Mouse (Mus musculus): ENCODE measurements around the gene Prrt2.
A peak's percentile ranks its signal among the peaks of the same experiment; 100 is the strongest.

Gene Prrt2

DNA sequence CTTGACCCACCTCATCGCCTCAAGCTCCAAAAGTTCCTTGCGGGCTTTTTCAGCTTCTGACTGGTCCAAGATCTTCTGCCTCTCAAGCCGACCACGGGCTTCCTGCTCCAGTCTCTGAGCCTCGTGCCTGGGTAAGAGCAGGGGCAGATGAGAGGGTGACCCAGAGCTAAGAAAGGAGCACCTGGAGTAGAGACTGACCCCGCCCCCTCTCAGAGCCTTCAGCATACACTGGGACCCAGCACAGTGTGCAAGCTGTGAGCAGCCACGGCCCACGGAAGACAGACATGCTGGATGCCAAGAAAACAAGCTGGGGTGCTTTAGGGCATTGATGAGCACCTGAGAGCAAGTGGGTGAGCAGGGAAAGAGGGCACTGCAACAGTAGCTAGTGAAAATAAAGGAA lies 32.2 kb downstream of the Prrt2 start:
- DNase-seq, result no peak

DNA sequence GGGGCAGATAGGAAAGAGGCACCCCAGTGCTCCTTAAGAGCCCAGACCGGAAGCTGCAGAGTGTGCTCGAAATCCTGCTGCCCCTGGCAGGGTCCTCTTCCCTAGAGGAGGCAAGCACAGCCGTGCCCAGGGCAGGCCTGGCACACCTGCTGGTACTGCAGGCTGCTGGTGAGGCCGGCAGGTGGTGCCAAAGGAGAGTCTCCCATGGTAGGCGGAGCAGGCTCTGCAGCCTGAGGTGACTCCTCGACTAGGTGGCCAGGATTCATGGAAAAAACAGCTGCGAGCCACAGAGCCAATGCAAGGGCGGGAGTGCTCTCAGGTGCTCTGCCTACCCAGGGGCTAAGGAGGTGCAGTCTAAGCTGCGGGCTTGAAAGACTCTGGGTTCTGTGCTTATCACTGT lies 34.7 kb downstream of the Prrt2 start:
- DNase-seq, result peak; percentile 72

DNA sequence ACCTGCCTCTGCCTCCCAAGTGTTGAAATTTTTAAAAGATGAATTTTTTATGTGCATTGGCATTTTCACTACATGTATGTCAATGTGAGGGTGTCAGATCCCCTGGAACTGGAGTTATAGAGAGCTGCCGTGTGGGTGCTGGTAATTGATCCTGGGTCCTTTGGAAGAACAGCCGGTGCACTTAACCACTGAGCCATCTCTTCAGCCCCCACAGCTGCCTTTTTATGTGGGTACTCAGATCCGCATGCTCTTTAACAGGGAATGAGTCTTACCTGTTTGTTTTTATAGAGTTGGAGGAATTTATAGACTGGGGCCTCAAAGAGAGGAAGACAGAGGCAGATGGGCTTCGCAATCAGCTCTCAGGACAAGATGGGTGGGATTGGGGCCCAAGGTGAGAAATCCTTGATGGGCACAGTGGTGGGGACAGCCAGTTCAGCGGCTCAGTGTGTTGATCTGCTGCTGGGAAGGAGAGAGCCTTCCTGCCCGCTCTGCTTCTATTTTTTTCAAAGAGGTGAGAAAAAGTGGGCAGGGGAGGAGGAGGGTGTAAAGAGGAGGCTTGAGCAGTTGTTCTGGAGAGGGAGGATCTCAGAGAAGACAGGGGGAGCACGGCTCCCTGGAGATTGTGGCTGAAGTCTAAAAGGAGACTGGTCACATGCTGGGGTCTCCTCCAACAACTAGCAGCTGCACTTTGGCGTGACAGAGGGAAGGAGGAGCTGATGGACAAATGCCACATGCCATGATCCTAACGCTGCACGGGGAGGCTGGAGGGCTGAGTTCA lies 36.2 kb downstream of the Prrt2 start:
- DNase-seq, result no peak

DNA sequence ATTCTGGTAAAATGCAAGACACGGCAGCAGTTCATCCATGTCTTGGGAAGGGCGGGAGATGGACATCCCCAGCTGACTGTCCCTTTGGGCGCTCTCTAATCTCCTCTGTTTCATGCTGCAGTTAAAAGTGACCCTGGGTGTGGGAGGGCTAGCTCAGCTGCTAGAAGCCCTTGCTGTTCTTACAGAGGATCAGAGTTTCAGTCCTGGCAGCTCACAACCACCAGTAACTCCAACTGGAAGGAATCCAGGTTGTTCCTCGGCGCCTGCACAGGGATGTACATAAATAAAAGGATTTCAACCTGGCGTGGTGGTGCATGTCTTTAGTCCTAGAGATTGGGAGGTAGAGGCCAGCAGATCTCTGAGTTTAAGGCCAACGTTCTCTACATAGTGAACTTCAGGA lies 37.9 kb downstream of the Prrt2 start:
- no peak for DNase-seq

DNA sequence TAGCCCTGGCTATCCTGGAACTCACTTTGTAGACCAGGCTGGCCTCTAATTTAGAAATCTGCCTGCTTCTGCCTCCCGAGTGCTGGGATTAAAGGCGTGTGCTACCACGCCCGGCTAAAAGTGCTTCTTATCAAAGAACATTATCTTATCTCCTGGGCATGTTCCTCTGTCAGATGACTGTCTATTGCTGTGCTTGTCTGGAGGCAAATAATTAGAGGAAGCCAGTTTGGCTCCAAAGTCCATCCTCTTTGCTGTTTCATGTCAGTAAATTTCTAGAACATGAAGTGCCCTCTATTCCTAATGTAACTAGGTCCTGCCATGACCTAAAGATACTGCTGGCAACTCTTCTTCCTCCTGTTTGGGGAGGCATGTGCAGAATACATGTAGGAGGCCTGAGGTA lies 39.0 kb downstream of the Prrt2 start:
- DNase-seq, result no peak

DNA sequence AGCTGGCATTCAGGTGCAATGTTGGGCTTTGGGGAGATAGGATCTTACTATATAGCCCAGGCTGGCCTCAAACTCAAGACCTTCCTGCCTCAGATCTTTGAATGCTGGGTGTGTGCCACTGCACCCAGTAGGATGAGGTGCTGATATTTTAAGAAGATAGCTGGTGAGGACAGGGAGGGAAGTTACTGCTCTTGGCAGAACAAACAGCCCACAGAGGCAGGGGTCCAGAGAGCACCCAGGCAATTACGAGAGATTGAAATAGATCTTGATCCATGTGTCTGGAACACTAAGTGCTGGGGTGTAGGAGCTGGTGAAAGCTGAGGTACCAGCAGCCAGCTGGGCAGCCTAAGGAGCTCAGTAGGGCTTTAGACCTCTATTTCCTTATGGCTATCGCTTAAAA lies 39.4 kb downstream of the Prrt2 start:
- no peak for DNase-seq

DNA sequence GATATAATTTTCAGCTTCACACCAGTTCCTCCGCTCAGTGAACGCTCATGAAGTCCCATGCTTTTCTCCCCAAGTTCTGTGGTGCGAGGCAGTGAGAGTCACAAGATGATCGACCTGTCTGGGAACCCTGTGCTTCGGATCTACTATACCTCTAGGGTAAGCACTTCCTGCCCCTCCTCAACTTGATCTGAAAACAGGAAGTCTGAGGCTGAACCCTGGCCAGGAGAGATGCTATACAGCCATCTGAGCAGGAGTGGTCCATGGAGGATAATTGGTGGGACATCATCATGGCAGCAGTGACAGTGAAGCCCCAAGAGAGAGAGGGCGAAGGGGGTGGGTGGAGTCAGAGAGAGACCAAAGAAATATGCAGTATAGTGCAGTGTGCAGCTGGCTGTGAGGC lies 42.2 kb downstream of the Prrt2 start:
- no peak for DNase-seq

DNA sequence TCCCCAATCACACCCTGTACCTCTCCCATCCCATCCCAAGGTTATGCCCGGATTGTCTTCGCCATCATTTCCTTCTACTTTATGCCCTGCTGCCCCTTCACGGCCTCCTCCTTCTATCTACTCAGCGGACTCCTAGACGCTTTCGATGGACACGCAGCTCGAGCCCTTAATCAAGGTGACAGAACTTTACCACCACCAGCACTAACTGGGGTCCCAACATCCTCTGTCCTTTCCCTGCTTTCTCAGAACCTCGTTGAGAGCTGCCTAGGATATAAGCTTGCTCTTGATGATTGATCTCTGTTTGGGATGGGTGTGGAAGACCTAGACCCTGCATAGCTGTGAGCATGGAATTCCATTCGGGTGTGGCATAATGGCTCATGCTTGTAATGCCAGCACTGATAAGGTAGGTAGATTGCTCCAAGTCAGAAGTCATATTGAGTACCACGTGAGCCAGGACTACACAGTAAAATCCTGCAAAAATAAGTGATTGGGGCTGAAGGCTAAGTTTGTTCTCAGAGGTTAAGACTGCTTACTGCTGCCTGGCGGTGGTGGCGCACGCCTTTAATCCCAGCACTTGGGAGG lies 44.0 kb downstream of the Prrt2 start:
- DNase-seq, result peak; percentile 36

DNA sequence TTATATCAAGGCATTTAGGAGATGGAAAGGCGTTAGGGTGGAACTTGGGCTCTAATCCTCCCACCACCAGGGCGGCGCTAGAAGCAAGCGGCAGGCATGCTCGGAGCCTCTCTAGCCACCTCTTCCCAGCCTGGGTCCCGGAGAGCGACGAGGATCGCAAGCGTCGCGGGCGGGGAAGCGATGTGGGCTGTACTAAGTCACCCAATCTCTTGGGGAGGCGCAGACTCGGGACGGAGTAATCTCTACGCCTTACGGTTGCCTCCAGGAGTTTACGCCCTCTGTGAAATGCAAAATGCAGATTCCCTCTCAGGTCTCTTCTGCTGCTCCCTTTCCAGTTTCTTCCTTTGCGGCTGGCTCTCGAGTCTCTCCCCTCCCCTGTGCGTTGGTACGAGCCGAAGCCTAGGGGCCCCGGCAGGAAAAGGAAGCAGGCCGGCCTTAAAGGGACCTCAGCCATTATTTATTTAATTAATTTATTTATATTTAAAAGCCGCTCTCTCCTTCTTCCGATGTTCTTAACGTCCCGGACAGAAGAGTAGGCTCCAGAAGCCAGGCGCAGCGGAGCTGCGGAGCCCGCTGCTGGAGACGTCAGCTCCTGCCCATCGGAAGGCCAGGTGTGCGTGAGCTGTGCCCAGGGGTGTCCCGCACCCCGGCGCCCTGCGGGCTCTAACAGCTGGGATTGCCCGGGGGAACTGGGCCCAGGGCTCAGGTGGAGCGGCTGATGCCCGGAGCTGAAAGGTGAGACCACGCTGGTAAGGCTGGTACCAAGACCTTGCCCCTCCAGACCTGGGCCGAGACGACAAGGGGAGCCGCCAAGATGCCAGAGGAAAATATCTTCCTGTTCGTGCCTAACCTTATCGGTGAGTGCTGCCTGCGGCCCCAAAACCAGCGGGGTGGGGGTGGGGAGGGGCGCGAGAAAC lies 44.8 kb downstream of the Prrt2 start, which contains the start of gene Cdiptos:
Gene Cdiptos (minus strand): TSS at position 149 of the 917 bp plus-strand sequence.
- peak; percentile 97 for DNase-seq

DNA sequence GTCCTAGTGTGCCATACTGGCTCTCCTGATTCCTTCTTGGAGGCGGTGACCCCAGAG lies 45.3 kb downstream of the Prrt2 start, which contains the start of gene Cdipt:
Gene Cdipt (plus strand): TSS at position 22 of the 57 bp plus-strand sequence.
- DNase-seq, result no peak

DNA sequence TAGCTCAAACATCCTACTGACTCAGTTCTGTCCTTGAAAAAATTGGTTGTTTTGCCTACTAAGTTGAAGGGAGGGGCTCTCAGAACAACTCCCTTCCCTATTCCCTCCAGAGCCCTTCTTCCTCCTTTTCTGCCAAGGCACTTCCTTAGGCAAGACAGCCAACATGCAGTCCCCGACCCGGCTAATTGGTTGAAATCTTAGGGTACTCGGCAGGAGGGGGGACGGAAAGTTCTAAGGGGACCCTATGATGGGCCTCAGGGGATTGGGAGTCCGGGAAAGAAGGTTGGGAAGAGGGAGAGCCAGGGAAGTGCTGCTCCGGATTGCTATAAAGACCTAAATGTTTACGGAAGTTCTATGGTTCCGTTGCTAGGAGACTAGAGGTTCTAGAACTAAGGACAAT lies 45.5 kb downstream of the Prrt2 start:
- DNase-seq, result no peak
